Mouse (Mus musculus) liver, embryonic 14.5 days (tissue): ENCODE measurements around the gene Map7d2. TPM values are rescaled to one million over a fixed set of nuclear protein-coding genes. Genes with fewer than 3 reads are reported as not detected.

ENCODE experiments used
- ATAC-seq: fragments of 200-750 bp; cut with Nextera tagmentation; 2 replicates; pipeline ENCODE4 v1.8.0; 2017; ENCODE audit warnings: moderate number of reproducible peaks, mild to moderate bottlenecking, moderate library complexity; ENCODE audit not compliant: insufficient read depth
- DNase-seq, 3 experiments: peaks; one replicate each; pipeline ENCODE4 v3.0.0-alpha.2; 2012 to 2013; ENCODE audit warnings: low read depth in 3 of 3, low spot score in 3 of 3
- H3K27ac ChIP-seq: fragments of 300-500 bp; sonication (generic); 2 replicates; pipeline ENCODE4 v1.5.1; 2014; ENCODE audit warnings: moderate library complexity, mild to moderate bottlenecking, control low read depth, inconsistent platforms
- H3K27me3 ChIP-seq: fragments of 300-500 bp; sonication (generic); 2 replicates; pipeline ENCODE4 v1.6.1; 2014; ENCODE audit warnings: mild to moderate bottlenecking, low read length, moderate library complexity; ENCODE audit not compliant: control insufficient read depth, insufficient read depth
- H3K36me3 ChIP-seq: fragments of 300-500 bp; sonication (generic); replicated peaks from 2 replicates; pipeline ENCODE4 v1.6.1; 2014; ENCODE audit warnings: low read depth; ENCODE audit not compliant: control insufficient read depth, insufficient read depth
- H3K4me1 ChIP-seq, 2 experiments: fragments of 200-500 bp in 1 of 2; fragments of 300-500 bp in 1 of 2; sonication (generic) in 1 of 2; replicated peaks; 2 replicates each; pipeline ENCODE4 v1.6.1; 2012 to 2014; ENCODE audit warnings: antibody characterized with exemption in 1 of 2, inconsistent platforms in 1 of 2, low read length in 1 of 2; ENCODE audit not compliant: control insufficient read depth in 2 of 2, insufficient read depth in 2 of 2
- H3K4me2 ChIP-seq: fragments of 300-500 bp; sonication (generic); 2 replicates; pipeline ENCODE4 v1.6.1; 2014; ENCODE audit warnings: low read depth, mild to moderate bottlenecking, control low read depth, moderate library complexity
- H3K4me3 ChIP-seq, 2 experiments: fragments of 200-500 bp in 1 of 2; fragments of 300-500 bp in 1 of 2; sonication (generic) in 1 of 2; 2 replicates each; pipeline ENCODE4 v1.5.1; 2012 to 2014; ENCODE audit warnings: low read depth in 2 of 2, low read length in 2 of 2, mild to moderate bottlenecking in 2 of 2, control low read depth in 1 of 2, inconsistent platforms in 1 of 2, moderate library complexity in 1 of 2; ENCODE audit not compliant: insufficient read depth in 1 of 2
- H3K9ac ChIP-seq: fragments of 300-500 bp; sonication (generic); replicated peaks from 2 replicates; pipeline ENCODE4 v1.6.1; 2014; ENCODE audit warnings: mild to moderate bottlenecking, control low read depth, moderate library complexity
- H3K9me3 ChIP-seq: fragments of 300-500 bp; sonication (generic); 2 replicates; pipeline ENCODE4 v1.6.1; 2016; ENCODE audit warnings: low read length, mixed read lengths; ENCODE audit not compliant: control insufficient read depth
- CTCF ChIP-seq: IDR thresholded peaks from 2 replicates; pipeline ENCODE4 v1.5.1; 2016; ENCODE audit warnings: antibody characterized with exemption, low read depth, control low read depth
- EP300 ChIP-seq: IDR thresholded peaks from 2 replicates; pipeline ENCODE4 v1.6.1; 2016; ENCODE audit warnings: antibody characterized with exemption, low read depth
- WGBS: fragments of 180-500 bp; shearing (Covaris S2); extraction: QIAGEN DNeasy Blood & Tissue Kit; methylation state at CpG from one replicate; pipeline ENCODE4 v1.1.7; 2014; ENCODE audit not compliant: insufficient replicate concordance; 5-methylcytosine and 5-hydroxymethylcytosine counted together
- polyA plus RNA-seq, 2 experiments: library from polyadenylated mRNA; depleted of rRNA in 1 of 2; stranded (reverse) in 1 of 2; unstranded in 1 of 2; fragments of >200 nt; fragmentation: Nextera tagmentation in 1 of 2; extraction: Ambion mirVana in 1 of 2; gene quantifications; 2 replicates each; pipeline versions ENCODE4 v1.2.1 to v1.2.3; 2012 to 2014

The Map7d2 gene
- polyA plus RNA-seq, 2 experiments = not detected

GRCm38 (mm10) chrX:159532427-159532810, 118.0 kb downstream of the Map7d2 start:
- DNase-seq (peak; percentile 91 to 92 (median 91)), ATAC-seq (peak; percentile 98)
- TF ChIP-seq CTCF = peak; percentile 98
- TF ChIP-seq EP300 = no peak
- Histone ChIP-seq H3K9ac (peak overlapping the region; percentile 79), H3K27me3 (no peaks in the 10 kb centered on the region), H3K9me3 (no peaks in the 10 kb centered on the region), H3K4me1 (peaks cover 3 to 4% of the 10 kb centered on the region in 2 experiments; a peak in 2 of 4 replicates), H3K36me3 (no peaks in the 10 kb centered on the region), H3K27ac (peak overlapping the region; percentile 66), H3K4me3 (peak overlapping the region; percentile 73 to 82), H3K4me2 (peak overlapping the region; percentile 66)
- 5% methylated on average over 36 of the region's 38 CpGs for WGBS

GRCm38 (mm10) chrX:159532811-159533462, 118.6 kb downstream of the Map7d2 start:
- Histone ChIP-seq H3K4me3 (peak overlapping the region; percentile 73 to 82), H3K4me1 (peaks cover 3 to 4% of the 10 kb centered on the region in 2 experiments; a peak in 2 of 4 replicates), H3K4me2 (peak overlapping the region; percentile 66), H3K9me3 (no peaks in the 10 kb centered on the region), H3K27ac (peak overlapping the region; percentile 66), H3K27me3 (no peaks in the 10 kb centered on the region), H3K9ac (peak overlapping the region; percentile 79), H3K36me3 (no peaks in the 10 kb centered on the region)
- ATAC-seq = peak; percentile 70
- TF ChIP-seq EP300 (no peak), CTCF (no peak)
- WGBS = 14% methylated on average over 29 of the region's 56 CpGs
- peak in 1 of 3 experiments; percentile 6 for DNase-seq

- Histone ChIP-seq H3K36me3 (no peaks in the 10 kb centered on the region), H3K9me3 (no peaks in the 10 kb centered on the region), H3K4me2 (no peak overlapping the region), H3K27ac (no peak overlapping the region), H3K27me3 (no peaks in the 10 kb centered on the region), H3K9ac (no peak overlapping the region), H3K4me1 (peaks cover 0 to 3% of the 10 kb centered on the region in 2 experiments; a peak in 1 of 4 replicates), H3K4me3 (no peak overlapping the region)
- TF ChIP-seq EP300 = no peak
- no peak for TF ChIP-seq CTCF
- DNase-seq (no peak), ATAC-seq (no peak)
- 81% methylated on average over 18 of the region's 18 CpGs for WGBS
These were observed 127.6 kb downstream of the Map7d2 start for GRCm38 (mm10) chrX:159541936-159542335.

GRCm38 (mm10) chrX:159547093-159547492, 132.7 kb downstream of the Map7d2 start:
- Histone ChIP-seq H3K27me3 (no peaks in the 10 kb centered on the region), H3K4me1 (peaks cover 0 to 3% of the 10 kb centered on the region in 2 experiments; a peak in 1 of 4 replicates), H3K4me2 (no peak overlapping the region), H3K27ac (no peak overlapping the region), H3K9ac (no peak overlapping the region), H3K4me3 (no peak overlapping the region), H3K9me3 (no peaks in the 10 kb centered on the region), H3K36me3 (no peaks in the 10 kb centered on the region)
- ATAC-seq (no peak), DNase-seq (no peak)
- WGBS = 31% methylated on average over 5 of the region's 5 CpGs
- TF ChIP-seq EP300 (no peak), CTCF (no peak)

Other genes starting within 250 kb of the Map7d2 start
- gene Rps6ka3, start 204.3 kb upstream of the Map7d2 start, polyA plus RNA-seq (2012; rRNA removed) = 4.0 and 5.3 TPM in 2 replicates
- gene Rps6ka3, start 204.3 kb upstream of the Map7d2 start, polyA plus RNA-seq (2014; fragmentation: Nextera tagmentation; extraction: Ambion mirVana) = 2.1 and 2.3 TPM in 2 replicates
- gene Eif1ax, start 42.4 kb upstream of the Map7d2 start, polyA plus RNA-seq (2012; rRNA removed) = 6.4 and 66.9 TPM in 2 replicates
- 74.5 and 75.5 TPM in 2 replicates for gene Eif1ax, start 42.4 kb upstream of the Map7d2 start, polyA plus RNA-seq (2014; fragmentation: Nextera tagmentation; extraction: Ambion mirVana)
- 3.8 and 5.8 TPM in 2 replicates for gene Bclaf3, start 112.1 kb downstream of the Map7d2 start, polyA plus RNA-seq (2012; rRNA removed)
- gene Bclaf3, start 112.1 kb downstream of the Map7d2 start, polyA plus RNA-seq (2014; fragmentation: Nextera tagmentation; extraction: Ambion mirVana) = 6.6 and 8.6 TPM in 2 replicates
- 3.0 and 4.0 TPM in 2 replicates for gene Sh3kbp1, start 212.7 kb downstream of the Map7d2 start, polyA plus RNA-seq (2012; rRNA removed)
- 9.9 and 11.2 TPM in 2 replicates for gene Sh3kbp1, start 212.7 kb downstream of the Map7d2 start, polyA plus RNA-seq (2014; fragmentation: Nextera tagmentation; extraction: Ambion mirVana)